In genomic region chr14:72708581-72708991, GRCm38 (mm10) we compare ENCODE assay signal across 8 mouse cellular contexts. TPM values are rescaled to one million over a fixed set of nuclear protein-coding genes. Genes with fewer than 3 reads are reported as not detected.
DNase-seq lines count a peak whose midpoint lies in the region; ATAC-seq and TF ChIP-seq lines count a peak whose summit lies in the region.

No protein-coding gene starts in this region.

- TF ChIP-seq CTCF in testis, adult 2 months (IDR thresholded peaks at IDR 0.05; ENCODE audit: control insufficient read depth, insufficient read depth, insufficient replicate concordance, low read depth, low read length): no peak

- peak overlapping the region; percentile 88 for H3K4me2 ChIP-seq in hindbrain, embryonic 11.5 days (replicated peaks; ENCODE audit: low read depth, low read length)
- peak overlapping the region; percentile 72 for H3K4me2 ChIP-seq in lung, embryonic 16.5 days (ENCODE audit: low read depth, low read length)
- H3K4me2 ChIP-seq in stomach, embryonic 15.5 days: peak overlapping the region; percentile 74

- no peaks in the 10 kb centered on the region for H3K27me3 ChIP-seq in testis, adult 2 months (ENCODE audit: control insufficient read depth, insufficient read depth, low read length)
- no peaks in the 10 kb centered on the region for H3K27me3 ChIP-seq in hindbrain, embryonic 11.5 days (ENCODE audit: control insufficient read depth, insufficient read depth, low read length)
- no peaks in the 10 kb centered on the region for H3K27me3 ChIP-seq in lung, embryonic 16.5 days (ENCODE audit: control insufficient read depth, insufficient read depth, low read depth, low read length)
- H3K27me3 ChIP-seq in stomach, embryonic 15.5 days (replicated peaks): no peaks in the 10 kb centered on the region

- no peak for TF ChIP-seq POLR2A in testis, adult 2 months (IDR thresholded peaks at IDR 0.05; ENCODE audit: control insufficient read depth, low read depth, low read length)

- H3K27ac ChIP-seq in testis, adult 2 months (ENCODE audit: control insufficient read depth, insufficient read depth, low read depth, low read length): no peak overlapping the region
- H3K27ac ChIP-seq in hindbrain, embryonic 11.5 days (ENCODE audit: low read depth, low read length): no peak overlapping the region
- no peak overlapping the region for H3K27ac ChIP-seq in lung, embryonic 16.5 days (ENCODE audit: low read length)
- no peak overlapping the region for H3K27ac ChIP-seq in stomach, embryonic 15.5 days

- no peak for ATAC-seq in cerebellum, adult (ENCODE audit: insufficient number of reproducible peaks, low FRiP score, low TSS enrichment)
- ATAC-seq in hindbrain, embryonic 11.5 days (ENCODE audit: low FRiP score): no peak
- ATAC-seq in lung, embryonic 16.5 days (ENCODE audit: low read depth): no peak
- no peak for ATAC-seq in stomach, embryonic 15.5 days (ENCODE audit: insufficient read depth, low FRiP score, low read depth)
- ATAC-seq in frontal cortex, adult (ENCODE audit: low TSS enrichment): no peak

- H3K4me3 ChIP-seq in testis, adult 2 months (ENCODE audit: control insufficient read depth, low read depth, low read length): peak overlapping the region; percentile 90; the same call in 1 of the 2 replicates
- peak overlapping the region; percentile 87 for H3K4me3 ChIP-seq in hindbrain, embryonic 11.5 days (ENCODE audit: low read depth, low read length)
- H3K4me3 ChIP-seq in lung, embryonic 16.5 days (ENCODE audit: low read length): peak overlapping the region; percentile 97
- H3K4me3 ChIP-seq in stomach, embryonic 15.5 days (replicated peaks): peak overlapping the region; percentile 97

- H3K36me3 ChIP-seq in testis, adult 2 months (ENCODE audit: control insufficient read depth, insufficient read depth, low read length): no peaks in the 10 kb centered on the region
- H3K36me3 ChIP-seq in hindbrain, embryonic 11.5 days (ENCODE audit: control insufficient read depth, insufficient read depth, low read length): no peaks in the 10 kb centered on the region
- no peaks in the 10 kb centered on the region for H3K36me3 ChIP-seq in lung, embryonic 16.5 days (ENCODE audit: control insufficient read depth, insufficient read depth, low read length)
- no peaks in the 10 kb centered on the region for H3K36me3 ChIP-seq in stomach, embryonic 15.5 days

- no peak overlapping the region for H3K9ac ChIP-seq in hindbrain, embryonic 11.5 days (ENCODE audit: low read depth, low read length)
- H3K9ac ChIP-seq in lung, embryonic 16.5 days (ENCODE audit: low read length): peak overlapping the region; percentile 96; the same call in 1 of the 2 replicates
- no peak overlapping the region for H3K9ac ChIP-seq in stomach, embryonic 15.5 days

- WGBS in hindbrain, embryonic 11.5 days: 41% methylated on average over 11 of the region's 11 CpGs
- WGBS in lung, embryonic 16.5 days: 12% methylated on average over 11 of the region's 11 CpGs
- WGBS in stomach, embryonic 15.5 days: 23% methylated on average over 11 of the region's 11 CpGs

- H3K4me1 ChIP-seq in testis, adult 2 months (ENCODE audit: control insufficient read depth, insufficient read depth, low read length): no peaks in the 10 kb centered on the region
- H3K4me1 ChIP-seq in hindbrain, embryonic 11.5 days (replicated peaks; ENCODE audit: control insufficient read depth, insufficient read depth, low read length): no peaks in the 10 kb centered on the region
- H3K4me1 ChIP-seq in lung, embryonic 16.5 days (replicated peaks; ENCODE audit: control insufficient read depth, insufficient read depth, low read length): peaks cover 11% of the 10 kb centered on the region
- H3K4me1 ChIP-seq in stomach, embryonic 15.5 days: peaks cover 4% of the 10 kb centered on the region; the same call in 1 of the 2 replicates

- H3K9me3 ChIP-seq in hindbrain, embryonic 11.5 days (ENCODE audit: control insufficient read depth, low read length): no peaks in the 10 kb centered on the region
- no peaks in the 10 kb centered on the region for H3K9me3 ChIP-seq in lung, embryonic 16.5 days (ENCODE audit: control insufficient read depth, low read length)
- no peaks in the 10 kb centered on the region for H3K9me3 ChIP-seq in stomach, embryonic 15.5 days

- DNase-seq in cerebellum, adult 11 months: peak; percentile 10
- no peak for DNase-seq in testis, postnatal 14 days (ENCODE audit: low spot score)
- peak; percentile 25 for DNase-seq in hindbrain, embryonic 11.5 days (ENCODE audit: low spot score)

RNA-seq across cellular contexts. Expression of gene Fndc3a, which starts 1.2 kb away (rescaled TPM):
- 93.4 and 95.2 TPM in 2 replicates for polyA plus RNA-seq in testis, adult 2 months (2012; rRNA removed)
- 42.0 and 57.2 TPM in 2 replicates for polyA plus RNA-seq in hindbrain, embryonic 11.5 days (2014; fragmentation: Nextera tagmentation; extraction: Ambion mirVana)
- 36.0 and 40.4 TPM in 2 replicates for polyA plus RNA-seq in lung, embryonic 16.5 days (2015; fragmentation: Nextera tagmentation; extraction: Ambion mirVana)
- polyA plus RNA-seq in stomach, embryonic 15.5 days (2015; fragmentation: Nextera tagmentation; extraction: Ambion mirVana): 45.1 and 48.9 TPM in 2 replicates
